In the genomic region with DNA sequence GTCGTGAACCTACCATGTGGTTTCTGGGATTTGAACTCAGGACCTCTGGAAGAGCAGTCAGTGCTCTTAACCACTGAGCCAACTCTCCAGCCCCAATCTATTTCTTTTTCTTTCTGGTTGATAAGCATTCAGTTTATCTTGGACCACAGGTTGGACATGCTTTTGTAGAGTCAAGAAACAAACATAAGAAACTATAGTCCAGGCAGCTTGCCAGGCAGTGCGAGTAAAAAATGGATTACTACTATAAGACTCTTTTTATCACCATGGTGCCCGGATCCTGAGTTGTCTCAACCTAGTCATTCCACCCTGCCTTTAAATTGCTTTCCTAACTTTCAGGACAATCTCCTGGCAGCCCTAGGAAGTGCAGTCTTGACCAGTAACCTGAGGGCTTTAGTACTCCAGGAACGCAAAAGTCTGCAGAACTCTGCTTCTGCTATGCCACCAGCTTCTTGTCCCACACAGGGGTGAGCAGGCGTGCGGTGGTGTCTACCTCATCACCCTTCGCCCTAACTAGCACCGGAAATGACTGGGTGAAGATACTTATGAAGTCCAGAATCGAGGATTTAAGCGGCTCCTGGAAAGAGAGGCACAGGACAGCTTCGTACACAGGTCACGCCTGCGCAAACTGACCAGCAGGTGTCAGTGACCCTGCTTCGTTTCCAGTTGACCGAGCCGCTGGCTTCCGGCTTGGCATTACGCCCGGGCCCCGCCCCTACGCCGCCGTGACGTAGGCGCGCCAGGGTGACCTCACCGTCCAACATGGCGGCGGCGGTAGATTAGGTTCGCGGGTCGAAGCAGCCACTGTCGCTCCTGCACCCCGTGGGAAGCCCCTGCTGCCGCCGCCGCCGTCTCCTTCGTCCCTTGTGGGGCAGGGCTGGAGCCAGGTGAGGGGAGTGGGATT, we compare ENCODE assay signal across 7 mouse cellular contexts. TPM values are rescaled to one million over a fixed set of nuclear protein-coding genes. Genes with fewer than 3 reads are reported as not detected.
DNase-seq lines count a peak whose midpoint lies in the region; ATAC-seq lines count a peak whose summit lies in the region.

Gene Bcl2l13, plus strand, starts transcription at position 739 of the 901 bp plus-strand sequence.

- peak; percentile 94 for DNase-seq in adrenal gland, adult 8-10 months
- DNase-seq in embryonic facial prominence, embryonic 10.5 days (ENCODE audit: low spot score): peak; percentile 97
- peak; percentile 95 for DNase-seq in kidney, adult 11 months
- DNase-seq in limb, embryonic 10.5 days (ENCODE audit: low spot score): peak; percentile 99
- peak; percentile 98 for DNase-seq in spleen, adult 12 weeks (ENCODE audit: low spot score)

- H3K4me2 ChIP-seq in midbrain, embryonic 13.5 days (replicated peaks): peak within 1 kb of the TSS; percentile 82

- H3K27me3 ChIP-seq in embryonic facial prominence, embryonic 10.5 days (replicated peaks; ENCODE audit: low read depth, poor library complexity, severe bottlenecking): no peaks in the 10 kb centered on the region
- no peaks in the 10 kb centered on the region for H3K27me3 ChIP-seq in limb, embryonic 10.5 days (ENCODE audit: low read depth, poor library complexity, severe bottlenecking)
- no peaks in the 10 kb centered on the region for H3K27me3 ChIP-seq in midbrain, embryonic 13.5 days

- peak within 1 kb of the TSS; percentile 96 for H3K27ac ChIP-seq in embryonic facial prominence, embryonic 10.5 days (replicated peaks)
- peak within 1 kb of the TSS; percentile 98 for H3K27ac ChIP-seq in limb, embryonic 10.5 days
- peak within 1 kb of the TSS; percentile 97 for H3K27ac ChIP-seq in midbrain, embryonic 13.5 days

- 5% methylated on average over 40 of the region's 40 CpGs for WGBS in embryonic facial prominence, embryonic 10.5 days
- WGBS in limb, embryonic 10.5 days: 6% methylated on average over 40 of the region's 40 CpGs
- 6% methylated on average over 40 of the region's 40 CpGs for WGBS in midbrain, embryonic 13.5 days

- peak; percentile 82 for ATAC-seq in granulocyte monocyte progenitor cell, adult 5-6 weeks (replicated peaks; ENCODE audit: poor library complexity, severe bottlenecking)
- ATAC-seq in midbrain, embryonic 13.5 days: peak; percentile 93

- no peaks in the 10 kb centered on the region for H3K9me3 ChIP-seq in embryonic facial prominence, embryonic 10.5 days
- H3K9me3 ChIP-seq in limb, embryonic 10.5 days (replicated peaks): no peaks in the 10 kb centered on the region
- no peaks in the 10 kb centered on the region for H3K9me3 ChIP-seq in midbrain, embryonic 13.5 days

- H3K36me3 ChIP-seq in embryonic facial prominence, embryonic 10.5 days (replicated peaks): peaks cover 22% of the 10 kb centered on the region
- H3K36me3 ChIP-seq in limb, embryonic 10.5 days: peaks cover 20% of the 10 kb centered on the region
- H3K36me3 ChIP-seq in midbrain, embryonic 13.5 days: no peaks in the 10 kb centered on the region

- peak within 1 kb of the TSS; percentile 78 for H3K4me3 ChIP-seq in embryonic facial prominence, embryonic 10.5 days
- peak within 1 kb of the TSS; percentile 96 for H3K4me3 ChIP-seq in limb, embryonic 10.5 days
- peak within 1 kb of the TSS; percentile 86 for H3K4me3 ChIP-seq in midbrain, embryonic 13.5 days (replicated peaks)

- H3K9ac ChIP-seq in midbrain, embryonic 13.5 days (replicated peaks): peak within 1 kb of the TSS; percentile 93

- H3K4me1 ChIP-seq in embryonic facial prominence, embryonic 10.5 days: peaks cover 16% of the 10 kb centered on the region
- peaks cover 10% of the 10 kb centered on the region for H3K4me1 ChIP-seq in limb, embryonic 10.5 days
- peaks cover 14% of the 10 kb centered on the region for H3K4me1 ChIP-seq in midbrain, embryonic 13.5 days (replicated peaks)

RNA-seq across cellular contexts. Expression of gene Bcl2l13, which starts in this region (rescaled TPM):
- total RNA-seq in adrenal gland, adult 8-10 months (2022): 10 to 100 TPM; 48.4 to 58.4 (median 55.5) TPM
- polyA plus RNA-seq in embryonic facial prominence, embryonic 10.5 days (2016; fragmentation: Nextera tagmentation; extraction: Ambion mirVana): 45.1 and 49.7 TPM in 2 replicates
- total RNA-seq in granulocyte monocyte progenitor cell, adult 5-6 weeks (2014; fragmentation: Nextera tagmentation): 27.9 and 36.8 TPM in 2 replicates
- 18.7 and 27.6 TPM in 2 replicates for total RNA-seq in granulocyte monocyte progenitor cell, adult 5-6 weeks (2017)
- 45.5 and 49.9 TPM in 2 replicates for polyA plus RNA-seq in limb, embryonic 10.5 days (2016; fragmentation: Nextera tagmentation; extraction: Ambion mirVana)
- polyA plus RNA-seq in midbrain, embryonic 13.5 days (2015; fragmentation: Nextera tagmentation; extraction: Ambion mirVana): 32.3 and 32.5 TPM in 2 replicates

Comparison
In these comparisons a context has a peak if more than half of its experiments do, and no peak if none do; other contexts are left out.
1. Peak in every context shown above with its lines: DNase-seq, ATAC-seq, H3K4me3 ChIP-seq and H3K27ac ChIP-seq.